Mouse (Mus musculus) heart, postnatal 36 days (tissue): ENCODE measurements around the gene Ngf. TPM values are rescaled to one million over a fixed set of nuclear protein-coding genes. Genes with fewer than 3 reads are reported as not detected.

Source experiments
- DNase-seq, 2 experiments: peaks; one replicate each; pipeline ENCODE4 v3.0.0; 2021 to 2022
- intact Hi-C: fragments of 180-260 bp; cut with DNase I; formaldehyde crosslinking; loops from one replicate; pipeline ENCODE4 v1.15.1; 2025
- total RNA-seq, 2 experiments: library from RNA; stranded (reverse); gene quantifications; 2 replicates each; pipeline ENCODE4 v1.2.3; 2021

Ngf gene
- total RNA-seq: 1 to 10 TPM; 6.1 to 7.6 TPM

- peak; percentile 65 for DNase-seq
- intact Hi-C loops: loop anchor here (5.0 kb wide), 1 partner anchor 133 kb away; no protein-coding TSS in a partner anchor
Observed at GRCm38 (mm10) chr3:102469713-102470448, at the start of gene Ngf. TSS of gene Ngf (plus strand) at chr3:102469919.

- peak; percentile 82 to 83 for DNase-seq
- intact Hi-C loops: no loop called here
Observed at GRCm38 (mm10) chr3:102445567-102445966, 24.2 kb upstream of the Ngf start.

GRCm38 (mm10) chr3:102446691-102447090 lies 23.0 kb upstream of the Ngf start:
- peak in 1 of 2 experiments; percentile 25 for DNase-seq
- intact Hi-C loops: no loop called here

- intact Hi-C loops: no loop called here
- DNase-seq: no peak
Observed at GRCm38 (mm10) chr3:102454566-102454965, 15.2 kb upstream of the Ngf start.

- intact Hi-C loops: no loop called here
- no peak for DNase-seq
Observed at GRCm38 (mm10) chr3:102460528-102460927, 9.2 kb upstream of the Ngf start.

DNA sequence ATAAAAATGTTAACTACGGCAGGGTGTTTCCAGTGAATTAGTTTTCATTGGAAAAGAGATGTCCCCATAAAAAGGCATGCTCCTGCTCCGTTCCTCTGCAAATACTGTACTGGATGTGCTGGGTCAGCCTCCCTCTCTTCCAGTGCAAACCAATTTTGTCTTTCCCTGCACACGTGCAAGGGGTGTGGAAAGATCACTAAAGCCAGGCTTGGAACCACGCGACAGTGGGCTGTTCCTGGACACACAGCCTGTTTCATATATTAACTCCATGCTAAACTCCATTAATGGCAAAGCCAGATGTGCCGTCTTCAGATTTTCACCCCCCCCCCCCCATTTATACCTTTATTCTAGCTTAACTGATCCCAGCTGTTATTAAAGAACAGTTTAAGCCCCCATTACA lies 8.7 kb upstream of the Ngf start:
- intact Hi-C loops: no loop called here
- no peak for DNase-seq

- DNase-seq: no peak
- intact Hi-C loops: no loop called here
Observed at GRCm38 (mm10) chr3:102462703-102463336, 6.9 kb upstream of the Ngf start.

- intact Hi-C loops: no loop called here
- DNase-seq: no peak
Observed at GRCm38 (mm10) chr3:102463339-102463738, 6.4 kb upstream of the Ngf start.

- peak; percentile 72 to 80 for DNase-seq
- intact Hi-C loops: loop anchor here (2.0 to 5.0 kb wide), 2 partner anchors 129 to 226 kb away; no protein-coding TSS in a partner anchor
Observed at GRCm38 (mm10) chr3:102466587-102466986, 3.1 kb upstream of the Ngf start.

DNA sequence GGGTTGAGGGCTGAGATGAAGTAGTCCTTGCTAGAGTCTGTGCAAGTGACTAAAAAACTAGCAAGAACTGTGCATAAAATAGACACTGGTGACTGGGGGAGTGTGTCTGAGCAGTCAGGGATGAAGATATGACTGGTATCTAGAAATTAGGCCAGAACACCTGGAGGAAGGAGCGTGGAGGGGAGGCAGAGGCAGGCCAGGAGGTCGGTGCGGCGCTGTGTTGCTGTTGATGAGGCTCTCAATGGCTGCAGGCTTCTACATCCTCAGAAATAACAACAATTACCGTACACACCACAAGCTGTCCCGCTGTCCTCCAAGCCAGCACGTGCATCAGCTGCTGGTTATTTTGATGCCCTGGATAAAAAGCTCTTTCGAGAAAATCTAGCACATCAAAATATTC lies 2.6 kb upstream of the Ngf start:
- intact Hi-C loops: loop anchor here (2.0 to 5.0 kb wide), 2 partner anchors 130 to 226 kb away; no protein-coding TSS in a partner anchor
- no peak for DNase-seq

GRCm38 (mm10) chr3:102471251-102471650 lies 1.5 kb downstream of the Ngf start:
- no peak for DNase-seq
- intact Hi-C loops: no loop called here

DNA sequence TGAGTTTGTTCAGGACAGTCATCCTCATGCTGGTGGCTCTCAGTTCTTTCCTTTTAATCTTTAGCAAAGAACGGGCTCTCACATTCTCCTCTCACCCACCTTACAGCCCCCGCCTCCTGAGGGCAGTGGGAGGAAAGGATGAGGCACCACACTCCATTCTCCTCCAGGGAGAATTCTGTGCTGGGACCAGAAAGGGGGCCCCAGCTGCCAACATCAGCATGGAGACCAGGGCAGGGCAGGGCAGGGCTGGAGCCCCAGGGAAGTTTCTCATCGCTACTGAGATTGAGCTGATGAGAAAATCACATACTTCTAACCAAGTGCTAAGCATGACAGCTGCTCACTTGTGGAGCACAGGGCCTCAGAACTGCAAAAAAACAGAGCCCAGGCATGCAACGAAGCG lies 2.1 kb downstream of the Ngf start:
- intact Hi-C loops: no loop called here
- DNase-seq: no peak

GRCm38 (mm10) chr3:102474275-102475155 lies 4.8 kb downstream of the Ngf start:
- DNase-seq: no peak

DNA sequence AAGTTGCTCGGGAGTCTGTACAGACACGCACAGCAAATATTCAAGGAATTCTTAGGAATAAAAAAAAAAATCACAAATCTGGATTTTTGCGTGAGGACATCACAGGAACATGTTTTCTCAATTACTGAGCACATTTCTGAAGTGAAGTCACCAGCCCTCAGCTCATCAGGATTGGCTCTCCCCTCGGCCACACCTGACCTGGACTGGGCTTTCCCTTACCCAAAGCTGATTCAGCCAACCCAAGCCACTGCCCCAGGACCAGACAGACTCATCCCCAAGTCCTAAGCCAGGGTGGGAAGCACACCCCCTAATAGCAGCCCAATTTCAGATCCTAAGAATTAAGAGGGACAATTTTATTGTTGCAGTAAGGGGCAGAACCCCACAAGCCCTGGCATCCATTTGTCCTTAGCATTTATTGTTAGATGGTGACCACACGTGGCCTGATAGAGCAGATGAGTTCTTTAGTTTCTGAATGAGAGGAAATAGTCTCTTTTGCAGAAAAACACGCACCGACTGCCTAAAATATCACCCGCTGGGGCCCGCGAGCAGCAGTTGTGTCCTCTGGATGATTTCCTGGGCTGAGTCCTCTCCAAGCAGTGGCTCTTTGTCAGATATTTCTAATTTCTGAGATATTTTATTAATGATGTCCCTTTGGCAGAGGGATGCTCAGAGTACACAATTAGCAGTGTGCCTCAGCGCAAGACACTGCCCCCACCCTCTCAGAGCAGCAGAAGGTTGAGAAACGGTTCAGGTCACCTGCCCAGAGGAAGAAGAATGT lies 8.4 kb downstream of the Ngf start:
- intact Hi-C loops: loop anchor here (5.0 kb wide), 1 partner anchor 226 kb away; no protein-coding TSS in a partner anchor
- no peak for DNase-seq

More at GRCm38 (mm10) chr3:102474275-102475155, 4.8 kb downstream of the Ngf start:
- intact Hi-C loops: loop anchor here (5.0 kb wide), 1 partner anchor 222 kb away; no protein-coding TSS in a partner anchor

DNA sequence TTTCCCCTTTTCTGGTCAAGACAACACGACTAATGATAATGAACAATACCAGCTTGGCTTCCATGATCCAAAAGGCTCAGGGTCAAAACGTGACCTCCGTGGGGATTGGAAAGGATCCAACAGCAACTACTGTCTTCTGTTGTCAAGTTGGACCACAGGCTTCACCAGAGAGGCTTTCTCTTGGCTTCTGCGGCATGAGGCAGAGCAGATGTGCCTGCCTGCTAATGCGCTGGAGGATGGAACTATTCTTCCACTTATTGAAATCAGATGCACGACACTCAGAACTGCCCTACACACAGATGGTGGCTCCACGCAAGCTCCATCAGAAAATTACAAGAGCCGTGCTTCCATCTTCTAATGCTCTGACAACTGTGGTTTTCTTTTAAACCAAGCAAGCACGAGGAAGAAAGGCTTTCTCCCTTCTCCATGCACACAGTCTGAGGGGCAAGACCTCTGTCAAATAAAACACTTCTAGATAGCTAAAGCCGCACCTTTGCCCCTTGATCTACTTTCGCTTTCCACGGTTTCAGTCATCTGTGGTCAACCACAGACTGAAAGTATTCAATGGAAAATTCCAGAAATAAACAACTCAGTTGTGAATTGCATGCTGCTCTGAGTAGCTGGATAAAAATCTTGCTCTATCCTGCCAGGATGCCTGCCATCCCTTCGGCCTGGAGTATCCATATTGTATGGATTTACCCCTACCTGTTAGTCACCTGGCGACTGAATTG lies 20.8 kb downstream of the Ngf start:
- no peak for DNase-seq

DNA sequence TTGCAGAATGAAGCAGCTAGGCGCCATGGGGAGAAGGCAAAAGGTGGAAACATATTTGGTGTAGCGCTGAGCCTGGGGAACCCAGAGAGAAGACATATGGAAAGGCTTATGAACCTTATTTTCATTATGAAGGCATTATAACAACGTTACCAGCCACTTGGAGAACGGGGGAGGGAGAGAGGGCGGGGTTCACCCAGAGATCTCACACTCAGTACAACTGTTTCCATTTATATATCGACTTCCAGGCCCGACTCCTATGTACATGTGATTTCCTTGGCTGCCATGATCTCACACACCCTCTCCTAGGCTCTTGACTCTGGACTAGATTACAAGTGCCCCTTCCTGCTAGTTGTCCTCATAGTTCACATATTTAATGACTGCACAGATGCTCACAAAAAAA lies 28.4 kb downstream of the Ngf start:
- no peak for DNase-seq
- intact Hi-C loops: no loop called here

More for the DNA sequence above, 20.8 kb downstream of the Ngf start:
- intact Hi-C loops: no loop called here

- intact Hi-C loops: no loop called here
- DNase-seq: no peak
Observed at GRCm38 (mm10) chr3:102498931-102499330, 29.2 kb downstream of the Ngf start.

GRCm38 (mm10) chr3:102500031-102500430 lies 30.3 kb downstream of the Ngf start:
- intact Hi-C loops: no loop called here
- no peak for DNase-seq

DNA sequence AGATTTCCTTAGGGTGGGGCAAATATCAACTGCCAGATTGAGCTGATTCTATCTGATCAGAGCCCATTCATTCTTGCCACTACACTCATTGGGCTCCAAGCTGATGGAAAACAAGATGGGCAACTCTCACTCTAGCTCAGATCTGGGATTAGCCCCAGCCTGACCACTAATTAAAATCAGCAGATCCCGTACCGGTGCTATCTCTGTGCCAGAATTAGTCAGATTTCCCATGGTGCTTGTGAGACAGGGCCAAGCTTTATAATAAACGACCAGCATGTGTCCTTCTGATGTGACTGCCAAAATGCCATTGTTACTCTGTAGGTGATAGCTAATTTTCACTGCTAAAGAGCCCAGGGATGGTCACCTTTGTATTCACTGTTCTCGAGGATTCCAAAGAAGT lies 31.5 kb downstream of the Ngf start:
- intact Hi-C loops: no loop called here
- DNase-seq: no peak
